In genomic region chr16:22820731-22821130, GRCm38 (mm10) we compare ENCODE assay signal across 11 mouse cellular contexts. TPM values are rescaled to one million over a fixed set of nuclear protein-coding genes. Genes with fewer than 3 reads are reported as not detected.
DNase-seq lines count a peak whose midpoint lies in the region; ATAC-seq and TF ChIP-seq lines count a peak whose summit lies in the region.
"Had no signal": no experiment of that assay in that cellular context is flagged by ENCODE, and none has a peak within 500 bp of the region (broad histone marks: within the 10 kb centered on the region; RNA-seq: fewer than 3 reads in every experiment).

No protein-coding gene starts in this region.

- no peak overlapping the region for H3K27ac ChIP-seq in forebrain, embryonic 15.5 days (replicated peaks)
- no peak overlapping the region for H3K27ac ChIP-seq in forebrain, embryonic 11.5 days (ENCODE audit: low read depth, low read length)
- H3K27ac ChIP-seq in lung, postnatal 0 days (ENCODE audit: low read length) = no peak overlapping the region
- H3K27ac ChIP-seq in hindbrain, embryonic 16.5 days (ENCODE audit: low read depth, low read length) = no peak overlapping the region
- H3K27ac ChIP-seq in small intestine, adult 2 months (ENCODE audit: insufficient read depth, low read depth, low read length) = no peak overlapping the region
- H3K27ac ChIP-seq: liver, embryonic 13.5 days had no signal

- no peaks in the 10 kb centered on the region for H3K9me3 ChIP-seq in forebrain, embryonic 15.5 days
- H3K9me3 ChIP-seq in forebrain, embryonic 11.5 days (ENCODE audit: control insufficient read depth, low read length) = no peaks in the 10 kb centered on the region
- H3K9me3 ChIP-seq in lung, postnatal 0 days (ENCODE audit: low read length) = no peaks in the 10 kb centered on the region
- H3K9me3 ChIP-seq in hindbrain, embryonic 16.5 days (ENCODE audit: control insufficient read depth, low read length) = no peaks in the 10 kb centered on the region
- H3K9me3 ChIP-seq: liver, embryonic 13.5 days had no signal

- DNase-seq in forebrain, embryonic 11.5 days (ENCODE audit: low spot score) = no peak
- peak; percentile 5 for DNase-seq in lung, postnatal 0 days (ENCODE audit: low spot score)
- no peak for DNase-seq in lung, adult 18-20 months
- DNase-seq in adrenal gland, postnatal 4 days (ENCODE audit: low spot score in 2 of 2) = no peak
- no peak for DNase-seq in gastrocnemius, postnatal 36 days
- DNase-seq: liver, embryonic 13.5 days had no signal

- H3K4me2 ChIP-seq in forebrain, embryonic 15.5 days (replicated peaks) = no peak overlapping the region
- no peak overlapping the region for H3K4me2 ChIP-seq in forebrain, embryonic 11.5 days (ENCODE audit: low read depth, low read length, severe bottlenecking)
- no peak overlapping the region for H3K4me2 ChIP-seq in lung, postnatal 0 days (replicated peaks; ENCODE audit: low read depth, low read length)
- H3K4me2 ChIP-seq in hindbrain, embryonic 16.5 days (ENCODE audit: low read length) = no peak overlapping the region
- H3K4me2 ChIP-seq: liver, embryonic 13.5 days had no signal

- H3K4me1 ChIP-seq in forebrain, embryonic 15.5 days = no peaks in the 10 kb centered on the region
- H3K4me1 ChIP-seq in forebrain, embryonic 11.5 days (replicated peaks; ENCODE audit: control insufficient read depth, insufficient read depth, low read length) = no peaks in the 10 kb centered on the region
- H3K4me1 ChIP-seq in lung, postnatal 0 days (ENCODE audit: insufficient read depth, low read depth, low read length) = no peaks in the 10 kb centered on the region
- H3K4me1 ChIP-seq in hindbrain, embryonic 16.5 days (ENCODE audit: control insufficient read depth, insufficient read depth, low read depth, low read length) = no peaks in the 10 kb centered on the region
- no peaks in the 10 kb centered on the region for H3K4me1 ChIP-seq in small intestine, adult 2 months (ENCODE audit: control insufficient read depth, insufficient read depth, insufficient read length, low read length)
- H3K4me1 ChIP-seq: liver, embryonic 13.5 days had no signal

- TF ChIP-seq POLR2A in small intestine, adult 2 months (IDR thresholded peaks at IDR 0.05; ENCODE audit: low read depth, low read length) = no peak

- peak; percentile 58 for TF ChIP-seq CTCF in lung, postnatal 0 days (IDR thresholded peaks at IDR 0.05)
- peak; percentile 18; the same call in 1 of the 2 replicates for TF ChIP-seq CTCF in small intestine, adult 2 months (IDR thresholded peaks at IDR 0.05; ENCODE audit: extremely low read depth, insufficient read length, insufficient replicate concordance, low read depth, low read length)

- TF ChIP-seq EP300 in lung, postnatal 0 days (IDR thresholded peaks at IDR 0.05) = no peak

- H3K36me3 ChIP-seq in forebrain, embryonic 15.5 days = peaks cover 12% of the 10 kb centered on the region; the same call in 1 of the 2 replicates
- H3K36me3 ChIP-seq in forebrain, embryonic 11.5 days (ENCODE audit: control insufficient read depth, insufficient read depth, low read length) = no peaks in the 10 kb centered on the region
- H3K36me3 ChIP-seq in lung, postnatal 0 days (ENCODE audit: insufficient read depth, low read length) = peaks cover 7% of the 10 kb centered on the region; the same call in 1 of the 2 replicates
- peaks cover 6% of the 10 kb centered on the region; the same call in 1 of the 2 replicates for H3K36me3 ChIP-seq in hindbrain, embryonic 16.5 days (ENCODE audit: control insufficient read depth, insufficient read depth, low read length)
- peaks cover 32% of the 10 kb centered on the region for H3K36me3 ChIP-seq in small intestine, adult 2 months (ENCODE audit: control insufficient read depth, insufficient read depth, low read length)

- H3K9ac ChIP-seq in forebrain, embryonic 15.5 days (replicated peaks) = no peak overlapping the region
- no peak overlapping the region for H3K9ac ChIP-seq in forebrain, embryonic 11.5 days (ENCODE audit: low read length)
- H3K9ac ChIP-seq in lung, postnatal 0 days (replicated peaks; ENCODE audit: low read depth) = no peak overlapping the region
- H3K9ac ChIP-seq in hindbrain, embryonic 16.5 days (ENCODE audit: low read depth, low read length) = no peak overlapping the region
- H3K9ac ChIP-seq: liver, embryonic 13.5 days had no signal

- WGBS in forebrain, embryonic 15.5 days = 45% methylated on average over 8 of the region's 8 CpGs
- 63% methylated on average over 8 of the region's 8 CpGs for WGBS in forebrain, embryonic 11.5 days
- 43% methylated on average over 8 of the region's 8 CpGs for WGBS in lung, postnatal 0 days
- WGBS in hindbrain, embryonic 16.5 days = 46% methylated on average over 8 of the region's 8 CpGs
- 65% methylated on average over 8 of the region's 8 CpGs for WGBS in small intestine, adult 2 months

- H3K4me3 ChIP-seq in forebrain, embryonic 15.5 days = no peak overlapping the region
- H3K4me3 ChIP-seq in forebrain, embryonic 11.5 days (ENCODE audit: low read depth, low read length) = no peak overlapping the region
- H3K4me3 ChIP-seq in lung, postnatal 0 days (ENCODE audit: low read depth, low read length) = no peak overlapping the region
- no peak overlapping the region for H3K4me3 ChIP-seq in hindbrain, embryonic 16.5 days (ENCODE audit: low read length)
- no peak overlapping the region for H3K4me3 ChIP-seq in small intestine, adult 2 months (ENCODE audit: low read depth, low read length)
- H3K4me3 ChIP-seq: erythroblast, embryonic 14.5 days; liver, embryonic 13.5 days had no signal

- peak; percentile 79 for ATAC-seq in forebrain, embryonic 15.5 days (replicated peaks)
- ATAC-seq in forebrain, embryonic 11.5 days (replicated peaks; ENCODE audit: low FRiP score) = no peak
- ATAC-seq in lung, postnatal 0 days = 0 out of 2 replicates have a peak, but pooled peaks have one; percentile 28
- ATAC-seq in hindbrain, embryonic 16.5 days = peak; percentile 75

- intact Hi-C loops in gastrocnemius, postnatal 36 days (cut with DNase I) = no loop called here

- no peaks in the 10 kb centered on the region for H3K27me3 ChIP-seq in forebrain, embryonic 15.5 days
- H3K27me3 ChIP-seq in forebrain, embryonic 11.5 days (ENCODE audit: control insufficient read depth, insufficient read depth, low read length) = no peaks in the 10 kb centered on the region
- H3K27me3 ChIP-seq in lung, postnatal 0 days (replicated peaks; ENCODE audit: insufficient read depth, low read length) = no peaks in the 10 kb centered on the region
- no peaks in the 10 kb centered on the region for H3K27me3 ChIP-seq in hindbrain, embryonic 16.5 days (replicated peaks; ENCODE audit: control insufficient read depth, insufficient read depth, low read length)
- H3K27me3 ChIP-seq in small intestine, adult 2 months (ENCODE audit: control insufficient read depth, insufficient read depth, low read length) = no peaks in the 10 kb centered on the region
- H3K27me3 ChIP-seq: liver, embryonic 13.5 days had no signal

RNA-seq across cellular contexts. Expression of gene Crygs, which starts 9.4 kb away (rescaled TPM):
- polyA plus RNA-seq in forebrain, embryonic 15.5 days (2015; fragmentation: Nextera tagmentation; extraction: Ambion mirVana) = not detected in 2 replicates
- polyA plus RNA-seq in forebrain, embryonic 11.5 days (2014; fragmentation: Nextera tagmentation; extraction: Ambion mirVana) = not detected in 2 replicates
- polyA plus RNA-seq in lung, postnatal 0 days (2015; fragmentation: Nextera tagmentation; extraction: Ambion mirVana) = 0.15 TPM in 1 of 2 replicates, not detected in the other
- 0.18 and 0.25 TPM in 2 replicates for polyA plus RNA-seq in hindbrain, embryonic 16.5 days (2015; fragmentation: Nextera tagmentation; extraction: Ambion mirVana)
- not detected in 2 replicates for polyA plus RNA-seq in small intestine, adult 2 months (2012; rRNA removed)
- total RNA-seq in adrenal gland, postnatal 4 days (2021) = not detected
- total RNA-seq in gastrocnemius, postnatal 36 days (2021) = not detected
- total RNA-seq: ES-E14 had no signal
- polyA plus RNA-seq: erythroblast, embryonic 14.5 days had no signal

RNA-seq across cellular contexts. Expression of gene Tbccd1, which starts 36.7 kb away (rescaled TPM):
- polyA plus RNA-seq in forebrain, embryonic 15.5 days (2015; fragmentation: Nextera tagmentation; extraction: Ambion mirVana) = 22.5 and 23.1 TPM in 2 replicates
- 35.0 and 37.0 TPM in 2 replicates for polyA plus RNA-seq in forebrain, embryonic 11.5 days (2014; fragmentation: Nextera tagmentation; extraction: Ambion mirVana)
- 15.3 and 16.0 TPM in 2 replicates for polyA plus RNA-seq in lung, postnatal 0 days (2015; fragmentation: Nextera tagmentation; extraction: Ambion mirVana)
- polyA plus RNA-seq in hindbrain, embryonic 16.5 days (2015; fragmentation: Nextera tagmentation; extraction: Ambion mirVana) = 20.1 and 23.5 TPM in 2 replicates
- 2.7 and 5.1 TPM in 2 replicates for polyA plus RNA-seq in small intestine, adult 2 months (2012; rRNA removed)
- 10 to 100 TPM; 21.4 to 23.4 TPM for total RNA-seq in adrenal gland, postnatal 4 days (2021)
- total RNA-seq in gastrocnemius, postnatal 36 days (2021) = 1 to 10 TPM; 4.5 to 6.4 TPM

RNA-seq across cellular contexts. Expression of gene Dnajb11, which starts 36.9 kb away (rescaled TPM):
- polyA plus RNA-seq in forebrain, embryonic 15.5 days (2015; fragmentation: Nextera tagmentation; extraction: Ambion mirVana) = 84.9 and 85.2 TPM in 2 replicates
- 95.6 and 97.3 TPM in 2 replicates for polyA plus RNA-seq in forebrain, embryonic 11.5 days (2014; fragmentation: Nextera tagmentation; extraction: Ambion mirVana)
- polyA plus RNA-seq in lung, postnatal 0 days (2015; fragmentation: Nextera tagmentation; extraction: Ambion mirVana) = 82.8 and 86.9 TPM in 2 replicates
- polyA plus RNA-seq in hindbrain, embryonic 16.5 days (2015; fragmentation: Nextera tagmentation; extraction: Ambion mirVana) = 96.8 and 104 TPM in 2 replicates
- polyA plus RNA-seq in small intestine, adult 2 months (2012; rRNA removed) = 12.1 and 19.6 TPM in 2 replicates
- total RNA-seq in adrenal gland, postnatal 4 days (2021) = 10 to 100 TPM; 73.3 to 75.8 TPM
- total RNA-seq in gastrocnemius, postnatal 36 days (2021) = 10 to 100 TPM; 36.3 to 36.7 TPM
